Mouse (Mus musculus) brain, embryonic 14.5 days (tissue): ENCODE data around the gene Scn2b.

Experiments
- CTCF ChIP-seq: fragments of 200-500 bp; IDR thresholded peaks from 2 replicates; pipeline ENCODE4 v1.5.1; 2012; ENCODE audit warnings: inconsistent platforms, mild to moderate bottlenecking, moderate library complexity, borderline replicate concordance; ENCODE audit not compliant: insufficient read depth, insufficient read length; ENCODE audit errors: extremely low read depth
- POLR2A ChIP-seq: fragments of 200-500 bp; IDR thresholded peaks from 2 replicates; pipeline ENCODE4 v1.6.1; 2012; ENCODE audit warnings: mild to moderate bottlenecking, inconsistent platforms, borderline replicate concordance; ENCODE audit not compliant: poor library complexity, insufficient read depth, insufficient read length, severe bottlenecking; ENCODE audit errors: extremely low read depth

DNA sequence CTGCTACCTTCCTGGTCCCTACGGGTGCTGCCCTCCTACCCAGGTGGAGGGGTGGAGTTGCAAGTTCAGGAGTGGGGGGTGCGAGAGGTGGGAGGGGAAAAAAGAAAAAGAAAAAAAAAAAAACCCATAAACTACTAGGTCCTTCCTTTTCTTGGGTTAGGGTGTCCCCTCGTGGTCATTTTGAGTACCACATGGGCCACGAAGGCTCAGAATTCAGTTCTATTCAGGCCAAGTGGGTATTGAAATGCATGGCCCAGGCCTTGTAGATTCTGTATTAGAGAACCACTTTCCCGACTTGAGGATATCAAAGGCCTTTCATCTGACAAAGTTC is 28.6 kb downstream of the Scn2b start:
- TF ChIP-seq POLR2A (no peak), CTCF (peak; percentile 81; the same call in 1 of the 2 replicates)
